Mouse (Mus musculus): Measurements from ENCODE around the gene Kynu.

DNA sequence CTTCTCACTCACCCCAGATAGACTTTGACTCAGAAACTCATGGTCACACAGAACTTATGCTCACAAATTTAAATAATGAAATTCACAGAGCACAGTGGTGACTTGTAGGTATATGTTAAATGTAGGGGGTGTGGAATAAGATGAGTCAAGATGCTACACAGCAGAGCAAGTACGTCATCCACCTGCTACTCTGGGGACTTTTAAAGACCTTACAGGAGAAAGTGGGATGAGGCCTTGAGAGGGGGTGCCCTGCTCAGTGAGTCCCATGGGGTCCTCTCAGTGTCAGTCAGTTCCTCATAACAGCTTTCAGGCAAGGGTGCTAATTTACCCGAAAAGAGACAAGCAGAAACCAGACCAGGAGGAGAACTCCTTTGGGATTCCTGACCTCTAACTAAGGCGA lies 30.4 kb downstream of the Kynu start:
- TF ChIP-seq CTCF (IDR thresholded peaks at IDR 0.05; ENCODE audit: low read depth) (no peak), EP300 (IDR thresholded peaks at IDR 0.05; ENCODE audit: low read depth) (no peak)
